Mouse (Mus musculus): ENCODE measurements at regions not wholly inside any gene's neighbourhood (a gene's known extent, or its start where the extent isn't known, plus 50 kb on each side); places are given as distances from the start of the nearest gene placed in this dataset.
A peak's percentile ranks its signal among the peaks of the same experiment; 100 is the strongest.
"Not testable (repeated sequence)": the region's sequence is repeated elsewhere in the genome, so short reads cannot be mapped to it uniquely, and the experiment has no call there.

- DNase-seq (ENCODE audit: low spot score in 2 of 2), result no peak
Measured at GRCm38 (mm10) chr1:26459892-26460291, 227.4 kb downstream of the 4931408C20Rik start.

- DNase-seq (ENCODE audit: low spot score in 2 of 2), result no peak
Measured at GRCm38 (mm10) chr1:26426383-26426782, 260.9 kb downstream of the 4931408C20Rik start.

GRCm38 (mm10) chr1:26387938-26388897 is 299.0 kb downstream of the 4931408C20Rik start:
- DNase-seq (ENCODE audit: low spot score in 2 of 2), result no peak

GRCm38 (mm10) chr1:26340543-26340942 is 346.7 kb downstream of the 4931408C20Rik start:
- no peak for DNase-seq (ENCODE audit: low spot score in 2 of 2)

GRCm38 (mm10) chr1:26339876-26340275 is 347.4 kb downstream of the 4931408C20Rik start:
- not testable (repeated sequence) for DNase-seq (ENCODE audit: low spot score in 2 of 2)

GRCm38 (mm10) chr1:26289582-26289981 is 397.7 kb downstream of the 4931408C20Rik start:
- DNase-seq (ENCODE audit: low spot score in 2 of 2), result no peak

- peak in 1 of 2 experiments; percentile 4 for DNase-seq (ENCODE audit: low spot score in 2 of 2)
Measured at GRCm38 (mm10) chr1:26282885-26283613, 404.2 kb downstream of the 4931408C20Rik start.

- DNase-seq (ENCODE audit: low spot score in 2 of 2), result no peak
Measured at GRCm38 (mm10) chr1:26276606-26277005, 410.7 kb downstream of the 4931408C20Rik start.

GRCm38 (mm10) chr1:26243351-26243750 is 413.8 kb upstream of the Adgrb3 start:
- DNase-seq (ENCODE audit: low spot score in 2 of 2), result no peak

- no peak for DNase-seq (ENCODE audit: low spot score in 2 of 2)
Measured at GRCm38 (mm10) chr1:26229291-26230053, 400.0 kb upstream of the Adgrb3 start.

GRCm38 (mm10) chr1:26204443-26204842 is 374.9 kb upstream of the Adgrb3 start:
- no peak for DNase-seq (ENCODE audit: low spot score in 2 of 2)
